Mouse (Mus musculus) lung, postnatal 14 days (tissue): ENCODE measurements around the gene Zfp280d.

ENCODE experiments used
- DNase-seq: peaks from one replicate; pipeline ENCODE4 v3.0.0; 2021

Zfp280d gene

DNA sequence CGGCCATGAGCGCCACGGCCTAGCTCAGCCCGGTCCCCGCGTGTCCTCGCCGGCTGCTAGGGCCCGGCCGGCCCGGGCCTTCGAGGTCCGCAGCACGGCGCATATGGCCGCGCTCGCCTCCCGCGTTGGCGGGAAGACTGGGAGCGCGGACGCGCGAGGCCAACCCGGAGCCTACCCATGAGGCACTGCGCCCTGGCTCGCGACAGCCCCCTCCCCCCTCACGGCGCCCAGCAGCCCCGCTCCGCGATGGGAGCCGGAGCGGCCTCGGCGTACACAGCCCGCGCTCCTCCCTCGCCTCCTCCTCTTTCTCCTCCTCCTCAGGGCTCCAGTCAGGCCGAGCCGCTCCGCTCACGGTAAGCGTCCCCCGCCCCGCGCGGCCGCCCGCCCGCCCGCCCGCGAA lies at the start of gene Zfp280d:
Gene Zfp280d, plus strand, starts transcription at position 184 of the 400 bp plus-strand sequence.
- DNase-seq: peak; percentile 90

DNA sequence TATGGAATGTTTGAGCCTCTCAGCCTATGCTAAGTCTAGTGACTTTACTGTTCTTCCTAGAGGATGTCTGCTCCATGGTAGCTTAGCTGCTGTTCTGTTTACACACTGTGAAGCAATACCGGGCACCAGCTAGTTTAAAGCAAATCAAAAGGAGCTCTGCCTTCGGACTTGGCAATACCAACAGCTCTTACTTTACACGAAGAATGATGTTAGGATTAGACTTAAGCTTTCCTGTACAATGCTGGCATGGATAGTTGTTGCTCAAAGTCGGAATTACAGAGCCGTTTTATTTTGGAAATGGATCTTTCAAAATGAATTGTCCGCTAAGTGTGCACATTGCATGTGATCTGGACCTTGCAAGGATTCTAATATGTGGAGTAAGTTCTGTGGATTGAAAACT lies 48.1 kb upstream of the Zfp280d start:
- no peak for DNase-seq

GRCm38 (mm10) chr9:72252656-72253055 lies 22.0 kb upstream of the Zfp280d start:
- no peak for DNase-seq

DNA sequence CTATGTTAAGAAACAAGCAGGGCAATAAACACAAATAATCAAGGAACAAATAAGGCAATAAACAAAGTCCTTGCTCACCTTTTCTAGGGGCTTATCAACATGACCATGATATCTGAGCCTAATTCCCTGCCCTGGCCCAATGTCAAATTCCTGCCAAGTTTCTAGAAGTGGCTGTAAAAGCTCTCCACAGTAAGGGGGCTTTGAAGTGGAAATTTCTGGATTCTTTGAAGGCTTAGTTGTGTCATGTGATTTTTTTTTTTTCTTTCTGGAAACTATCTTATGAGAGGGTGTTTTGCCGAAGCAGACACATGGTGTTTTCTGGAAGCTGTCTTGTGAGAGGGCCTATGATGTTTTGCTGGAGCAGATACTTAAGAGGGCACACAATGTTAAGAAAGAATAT lies 19.4 kb upstream of the Zfp280d start:
- DNase-seq: no peak

GRCm38 (mm10) chr9:72256646-72257045 lies 18.0 kb upstream of the Zfp280d start:
- DNase-seq: no peak

DNA sequence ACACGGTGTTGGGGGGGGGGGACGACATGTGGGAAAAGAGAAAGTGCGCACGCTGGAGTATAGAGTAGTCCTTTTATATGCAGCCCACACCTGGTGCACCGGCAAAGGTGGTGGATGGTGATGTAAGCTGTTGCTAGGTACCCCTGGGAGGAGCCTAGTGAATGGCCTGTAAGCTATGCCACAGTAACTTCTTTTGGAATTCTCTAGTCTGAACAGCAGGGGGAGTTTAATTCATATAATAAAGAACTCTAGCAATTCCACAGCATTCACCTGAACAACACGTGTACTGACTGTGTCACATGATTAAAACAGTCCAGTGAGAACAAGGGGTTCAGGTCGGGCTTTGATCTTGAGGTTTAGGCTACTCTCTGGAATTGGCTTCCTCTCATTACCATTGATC lies 14.3 kb upstream of the Zfp280d start:
- DNase-seq: peak; percentile 31

DNA sequence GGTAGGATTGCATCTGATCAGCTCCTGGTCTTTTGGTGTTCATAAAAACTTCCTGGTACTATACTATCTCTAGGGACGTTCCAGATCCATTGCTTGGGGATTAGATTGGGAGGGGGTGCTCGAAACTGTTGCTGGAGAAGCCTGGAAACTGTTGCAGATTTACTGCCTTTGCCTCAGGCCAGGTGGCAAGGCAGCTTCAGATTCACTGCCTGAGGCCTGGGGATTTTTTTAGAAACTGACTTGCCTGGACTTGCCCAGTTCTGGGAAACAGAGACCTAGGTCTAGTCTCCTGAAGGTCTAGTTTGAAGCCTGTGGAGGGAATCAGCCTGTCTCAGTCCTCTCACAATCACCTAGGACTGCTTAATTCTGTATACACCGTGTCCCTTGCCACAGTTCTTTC lies 9.8 kb upstream of the Zfp280d start:
- no peak for DNase-seq

GRCm38 (mm10) chr9:72270146-72270545 lies 4.5 kb upstream of the Zfp280d start:
- no peak for DNase-seq

DNA sequence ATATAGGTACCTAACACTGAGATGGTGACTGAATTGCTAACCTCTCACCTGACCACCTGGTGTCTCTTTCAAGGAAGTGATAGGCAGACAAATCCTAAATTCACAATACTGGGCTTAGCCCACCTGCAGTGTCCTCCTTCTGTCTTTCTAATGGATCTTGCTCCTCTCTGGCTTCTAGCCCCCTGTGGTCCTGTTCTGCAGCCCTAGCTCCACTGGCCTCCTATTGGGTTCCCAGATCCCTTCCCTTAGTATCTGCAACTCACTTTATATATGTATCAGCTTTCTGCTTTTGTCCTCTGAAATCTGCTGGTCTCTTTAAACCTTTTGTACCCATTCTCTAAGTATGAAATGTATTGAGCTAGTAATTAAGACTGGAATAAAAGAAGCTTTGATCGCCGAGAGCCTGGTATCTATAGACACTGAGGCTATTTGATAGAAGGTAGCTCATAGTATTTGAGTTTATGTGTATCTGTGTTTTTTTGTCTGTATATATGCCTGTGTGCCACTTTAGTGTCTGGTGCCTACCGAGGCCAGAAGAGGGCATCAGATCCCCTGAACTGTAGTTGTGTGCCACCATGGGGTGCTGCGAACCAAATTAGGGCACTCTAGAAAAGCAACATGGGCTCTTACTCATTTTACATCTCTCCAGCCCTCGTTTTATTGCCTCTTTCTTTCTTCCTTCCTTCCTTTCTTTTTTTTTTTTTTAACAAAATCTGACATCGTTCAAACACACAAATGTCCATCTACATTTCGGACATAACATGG lies 832 bp upstream of the Zfp280d start:
- no peak for DNase-seq

GRCm38 (mm10) chr9:72275101-72275978 lies 680 bp downstream of the Zfp280d start:
- peak; percentile 44 for DNase-seq

DNA sequence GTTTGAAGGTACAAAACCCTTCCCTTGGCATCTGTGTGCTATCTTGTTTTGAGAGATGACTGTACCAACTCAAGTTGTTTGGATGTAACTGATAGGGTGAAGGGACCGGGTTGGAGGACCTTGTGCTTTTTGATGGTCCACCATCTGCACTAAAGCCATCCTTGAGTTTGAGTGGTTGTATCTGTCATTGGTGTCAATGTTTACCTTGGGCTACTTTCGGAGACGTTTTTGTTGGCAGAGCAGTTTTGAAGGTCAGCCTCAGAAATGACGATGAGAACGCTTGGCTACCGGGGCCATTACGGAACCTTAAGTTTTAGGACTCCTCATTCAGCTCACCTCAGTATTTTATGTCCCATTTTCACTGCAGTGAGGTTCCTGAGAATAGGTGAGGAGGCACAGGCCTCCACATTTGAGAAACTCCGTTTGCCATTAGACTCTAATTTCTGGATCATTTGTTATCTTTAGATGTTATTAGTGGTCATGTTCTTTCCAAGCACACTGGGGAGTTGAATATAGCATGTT lies 1.4 kb downstream of the Zfp280d start:
- no peak for DNase-seq

DNA sequence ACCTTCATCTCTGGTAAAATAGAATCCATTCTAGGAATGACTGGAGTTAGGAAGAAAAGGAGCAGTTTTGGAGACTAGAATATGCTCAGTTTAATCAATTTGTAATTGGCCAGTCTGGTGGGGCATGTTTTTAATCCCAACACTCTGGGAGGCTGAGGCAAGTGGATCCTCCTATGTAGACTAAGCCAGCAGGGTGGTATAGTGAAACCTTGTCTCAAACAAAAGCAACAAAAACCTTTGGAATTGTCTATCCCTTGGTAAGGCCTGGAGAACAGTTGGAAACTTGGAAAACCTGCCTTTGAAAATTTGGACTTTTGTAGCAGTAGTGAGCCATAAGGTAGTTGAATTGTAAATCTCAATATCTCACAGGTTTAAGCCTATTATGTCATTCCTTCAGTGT lies 2.3 kb downstream of the Zfp280d start:
- no peak for DNase-seq

GRCm38 (mm10) chr9:72279943-72280342 lies 5.3 kb downstream of the Zfp280d start:
- DNase-seq: no peak

DNA sequence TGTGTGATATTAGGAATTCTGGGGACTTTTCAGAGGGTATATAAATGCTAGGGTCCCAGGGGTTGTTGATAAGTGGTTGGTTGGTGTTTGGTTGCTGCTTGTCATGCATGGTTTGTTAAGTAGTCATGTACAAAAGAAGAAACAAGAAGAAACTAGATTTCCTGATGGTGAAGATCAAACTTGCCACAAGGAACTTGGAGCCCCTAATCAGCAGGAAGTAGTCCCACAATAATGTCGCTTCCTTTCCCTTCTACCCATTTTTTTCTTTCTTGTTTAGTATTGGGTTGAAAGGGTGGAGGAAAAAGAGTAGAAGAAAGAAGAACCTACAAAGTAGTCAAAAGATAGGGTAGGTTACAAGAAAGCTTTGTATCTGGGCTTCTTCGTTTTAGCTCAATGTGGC lies 13.0 kb downstream of the Zfp280d start:
- DNase-seq: no peak

GRCm38 (mm10) chr9:72288210-72288609 lies 13.6 kb downstream of the Zfp280d start:
- no peak for DNase-seq

GRCm38 (mm10) chr9:72289094-72289493 lies 14.4 kb downstream of the Zfp280d start:
- DNase-seq: no peak

DNA sequence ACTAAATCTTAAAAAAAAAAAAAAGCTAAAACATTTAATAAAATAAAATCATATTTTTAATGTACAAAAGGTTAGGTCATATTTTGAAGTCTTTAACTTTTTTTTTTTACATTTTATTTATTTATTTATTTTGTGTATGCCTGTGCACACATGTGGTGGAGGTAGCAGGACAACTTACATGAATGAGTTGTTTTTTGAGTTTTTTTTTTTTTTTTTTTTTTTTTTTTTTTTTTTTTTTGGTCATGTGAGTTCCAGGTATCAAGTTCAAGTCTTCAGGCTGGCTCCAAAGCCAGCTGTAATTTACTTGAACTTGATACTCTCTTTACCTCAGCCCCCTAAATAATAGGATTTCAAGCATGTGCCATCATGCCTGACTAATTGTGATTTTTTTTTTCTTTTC lies 19.4 kb downstream of the Zfp280d start:
- no peak for DNase-seq

GRCm38 (mm10) chr9:72309765-72310164 lies 35.1 kb downstream of the Zfp280d start:
- no peak for DNase-seq

- DNase-seq: no peak
Measured at GRCm38 (mm10) chr9:72333221-72333620, 58.6 kb downstream of the Zfp280d start.

DNA sequence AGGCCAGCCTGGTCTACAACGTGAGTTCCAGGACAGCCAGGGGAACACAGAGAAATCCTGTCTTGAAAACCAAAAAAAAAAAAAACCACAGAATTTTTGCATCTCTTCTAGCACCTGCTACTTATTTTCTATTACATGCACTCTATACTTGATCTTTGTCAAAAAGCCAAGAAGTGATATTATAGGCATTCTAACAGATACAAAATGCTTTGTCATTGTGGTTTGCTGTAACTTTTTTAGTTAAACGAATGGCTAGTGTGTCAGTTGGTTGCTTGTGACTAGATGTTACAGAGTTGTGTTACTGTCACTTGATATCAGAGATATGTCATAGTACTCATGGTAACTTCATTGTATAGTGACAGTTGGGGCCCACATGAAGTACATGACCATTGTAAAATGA lies 61.4 kb downstream of the Zfp280d start:
- DNase-seq: no peak

- no peak for DNase-seq
Measured at GRCm38 (mm10) chr9:72339119-72339518, 64.5 kb downstream of the Zfp280d start.

DNA sequence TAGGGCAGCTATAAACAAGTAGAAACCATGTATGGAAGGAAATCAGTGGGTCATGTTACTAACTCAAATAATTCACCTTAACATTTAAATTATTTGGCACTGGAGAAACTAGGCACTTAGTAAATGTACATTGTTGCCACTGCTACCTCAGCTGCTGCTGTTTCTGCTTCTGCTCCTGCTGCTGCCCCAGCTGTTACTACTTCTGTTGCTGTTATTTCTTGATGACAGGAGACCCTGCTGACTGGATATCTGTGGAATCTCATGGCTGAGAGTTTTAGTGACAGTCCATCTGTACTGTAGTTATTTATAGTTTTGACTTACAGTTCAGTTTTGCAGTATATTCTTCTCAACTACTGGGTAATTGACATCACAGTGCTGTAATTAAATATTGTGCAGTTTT lies 69.2 kb downstream of the Zfp280d start:
- DNase-seq: no peak

GRCm38 (mm10) chr9:72372359-72372758 lies 97.7 kb downstream of the Zfp280d start:
- DNase-seq: no peak

DNA sequence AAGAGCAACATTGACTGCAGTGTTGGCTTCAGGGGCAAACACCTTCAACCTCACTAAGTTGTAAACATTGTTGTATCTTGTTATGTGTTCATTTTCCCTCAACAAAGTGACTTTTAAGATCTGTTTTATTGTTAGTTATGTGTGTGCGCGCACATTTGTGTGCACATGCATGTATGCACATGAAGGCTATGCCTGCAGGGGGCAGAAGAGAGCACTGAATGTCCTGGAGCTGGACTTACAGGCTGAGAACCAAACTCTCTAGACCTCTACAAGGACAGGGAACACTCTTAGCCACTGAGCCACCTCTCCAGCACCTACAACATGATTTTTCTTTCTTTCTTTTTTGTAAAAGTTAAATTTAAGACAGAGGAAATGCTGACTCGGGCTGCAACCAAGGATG lies 99.4 kb downstream of the Zfp280d start:
- DNase-seq: no peak
